8 mouse cellular contexts compared by ENCODE assay signal in the genomic region with DNA sequence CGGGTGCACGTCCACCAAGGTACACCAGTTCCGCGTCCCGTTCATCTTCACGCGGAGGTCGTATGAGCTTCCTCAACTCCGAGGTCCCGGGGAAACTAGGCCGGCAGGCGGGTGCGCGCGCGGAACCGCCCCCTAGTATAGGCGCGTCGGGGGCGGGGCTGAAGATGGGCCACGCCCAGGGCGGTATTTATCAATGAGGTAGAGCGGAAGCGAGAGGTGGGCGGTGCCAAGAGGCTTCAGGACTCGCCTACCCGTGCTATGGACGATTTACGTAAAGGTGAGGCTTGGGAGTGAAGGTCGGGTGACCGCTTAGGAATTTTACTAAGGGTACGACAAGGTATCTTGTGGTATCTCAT. TPM values are rescaled to one million over a fixed set of nuclear protein-coding genes. Genes with fewer than 3 reads are reported as not detected.
DNase-seq lines count a peak whose midpoint lies in the region; ATAC-seq and TF ChIP-seq lines count a peak whose summit lies in the region.
"Not testable (repeated sequence)": the region's sequence is repeated elsewhere in the genome, so short reads cannot be mapped to it uniquely, and the experiment has no call there.

A gene (minus strand): TSS at position 133 of the 356 bp plus-strand sequence.

- dilution Hi-C loops in CH12.LX (cut with MboI; ENCODE audit: extremely low pct_ligation_motif_present, extremely low pct_unique_long_range_greater_than_20kb, low sequenced_read_pairs): not testable (repeated sequence)

- not testable (repeated sequence) for H3K79me2 ChIP-seq in CH12.LX (replicated peaks; ENCODE audit: control insufficient read depth, extremely low read depth, insufficient read depth, poor library complexity, severe bottlenecking); myocyte (ENCODE audit: control insufficient read depth, insufficient read depth)

- not testable (repeated sequence) for H3K36me3 ChIP-seq in CH12.LX (replicated peaks in 1 of 2; ENCODE audit: control insufficient read depth in 1 of 2, insufficient read depth in 1 of 2, low read length in 1 of 2); liver, embryonic 16.5 days (ENCODE audit: control insufficient read depth, insufficient read depth); myocyte (ENCODE audit: control insufficient read depth, insufficient read depth); stomach, embryonic 15.5 days

- H3K4me3 ChIP-seq in CH12.LX (replicated peaks in 1 of 3; ENCODE audit: low read depth in 2 of 3, low read length in 2 of 3, poor library complexity in 1 of 3): peak within 1 kb of the TSS; percentile 16 to 53 (median 46)
- H3K4me3 ChIP-seq in liver, embryonic 16.5 days (ENCODE audit: low read depth, low read length): peak within 1 kb of the TSS; percentile 61
- H3K4me3 ChIP-seq in myocyte: not testable (repeated sequence)
- peak within 1 kb of the TSS; percentile 45 for H3K4me3 ChIP-seq in stomach, embryonic 15.5 days (replicated peaks)

- not testable (repeated sequence) for H3K27ac ChIP-seq in CH12.LX (ENCODE audit: insufficient read depth, low read depth)
- peak within 1 kb of the TSS; percentile 84 for H3K27ac ChIP-seq in liver, embryonic 16.5 days (ENCODE audit: low read length)
- H3K27ac ChIP-seq in stomach, embryonic 15.5 days: peak within 1 kb of the TSS; percentile 75

- not testable (repeated sequence) for H3K27me3 ChIP-seq in CH12.LX (replicated peaks); liver, embryonic 16.5 days (ENCODE audit: control insufficient read depth, insufficient read depth, low read depth, low read length); myocyte (ENCODE audit: control insufficient read depth, insufficient read depth, insufficient read length); stomach, embryonic 15.5 days (replicated peaks)

- not testable (repeated sequence) for H3ac ChIP-seq in myocyte (ENCODE audit: control insufficient read depth, insufficient read length)

- in situ Hi-C loops in CH12.LX (cut with MboI; ENCODE audit: low pct_ligation_motif_present, low pct_unique_long_range_greater_than_20kb, low sequenced_read_pairs): not testable (repeated sequence)

- WGBS in large intestine, adult 2 months: under 1% methylated on average over 21 of the region's 33 CpGs
- WGBS in liver, embryonic 16.5 days (ENCODE audit: insufficient replicate concordance): 0% methylated on average over 16 of the region's 33 CpGs
- 0% methylated on average over 19 of the region's 33 CpGs for WGBS in stomach, embryonic 15.5 days

- ATAC-seq in hematopoietic stem cell, adult 5-6 weeks (replicated peaks in 1 of 2; ENCODE audit: insufficient read depth in 1 of 2, low FRiP score in 2 of 2, low TSS enrichment in 1 of 2, low read depth in 1 of 2, poor library complexity in 2 of 2, severe bottlenecking in 2 of 2): peak; percentile 91 to 93
- ATAC-seq in liver, embryonic 16.5 days (ENCODE audit: low read depth): peak; percentile 93
- ATAC-seq in stomach, embryonic 15.5 days (ENCODE audit: insufficient read depth, low FRiP score, low read depth): peak; percentile 92

- peak within 1 kb of the TSS; percentile 88 for H3K4me2 ChIP-seq in CH12.LX (ENCODE audit: insufficient read depth, low read depth, poor library complexity, severe bottlenecking)
- peak within 1 kb of the TSS; percentile 79 for H3K4me2 ChIP-seq in liver, embryonic 16.5 days (ENCODE audit: low read depth, low read length)
- peak within 1 kb of the TSS; percentile 56 for H3K4me2 ChIP-seq in myocyte (ENCODE audit: low read depth)
- H3K4me2 ChIP-seq in stomach, embryonic 15.5 days: peak within 1 kb of the TSS; percentile 71

- not testable (repeated sequence) for TF ChIP-seq POLR2A in CH12.LX (IDR thresholded peaks at IDR 0.05; ENCODE audit: low read depth, low read length); myocyte (IDR thresholded peaks at IDR 0.05; ENCODE audit: insufficient read length, low read depth)

- not testable (repeated sequence) for TF ChIP-seq RAD21 in CH12.LX (IDR thresholded peaks at IDR 0.05; ENCODE audit: low read depth, low read length)

- peaks cover 4 to 16% of the 10 kb centered on the region in 2 experiments for H3K4me1 ChIP-seq in CH12.LX (ENCODE audit: control insufficient read depth in 1 of 2, insufficient read depth in 2 of 2)
- peaks cover 15% of the 10 kb centered on the region for H3K4me1 ChIP-seq in liver, embryonic 16.5 days (ENCODE audit: control insufficient read depth, low read depth, low read length)
- H3K4me1 ChIP-seq in stomach, embryonic 15.5 days: not testable (repeated sequence)

- TF ChIP-seq CTCF in CH12.LX (conservative IDR thresholded peaks at IDR 0.05 in 1 of 2, IDR thresholded peaks at IDR 0.05 in 1 of 2; ENCODE audit: low read depth in 2 of 2, low read length in 2 of 2): not testable (repeated sequence)

- not testable (repeated sequence) for H3K9me3 ChIP-seq in CH12.LX (replicated peaks; ENCODE audit: low read length); liver, embryonic 16.5 days (replicated peaks; ENCODE audit: control insufficient read depth, low read length); stomach, embryonic 15.5 days

- not testable (repeated sequence) for DNase-seq in CH12.LX (ENCODE audit: extremely low read depth); large intestine, adult 2 months (ENCODE audit: low read depth, low spot score)
- DNase-seq in cerebellum, adult 9-11 months: peak; percentile 74
- peak; percentile 11 to 35 for DNase-seq in frontal cortex, postnatal 36 days (ENCODE audit: low spot score in 2 of 2)

- H3K9ac ChIP-seq in CH12.LX (ENCODE audit: insufficient read depth, low read depth): not testable (repeated sequence)
- H3K9ac ChIP-seq in liver, embryonic 16.5 days (ENCODE audit: low read depth, low read length): peak within 1 kb of the TSS; percentile 66
- 0 out of 2 replicates have a peak within 1 kb of the TSS, but pooled peaks have one; percentile 34 for H3K9ac ChIP-seq in stomach, embryonic 15.5 days

- not testable (repeated sequence) for TF ChIP-seq EP300 in CH12.LX (IDR thresholded peaks at IDR 0.05; ENCODE audit: low read length)

TF ChIP-seq in CH12.LX, 34 proteins besides CTCF, POLR2A, EP300 and RAD21:
- TF ChIP-seq NRF1 (IDR thresholded peaks at IDR 0.05; ENCODE audit: low read depth, low read length): peak; percentile 19; the same call in 1 of the 2 replicates
TF ChIP-seq in CH12.LX: peak in this region for 1; not testable (repeated sequence) for 33.

RNA-seq across cellular contexts. Expression of the gene that starts here (rescaled TPM):
- total RNA-seq in CH12.LX (2012; rRNA removed): 3.4 and 4.0 TPM in 2 replicates
- total RNA-seq in CH12.LX (2014; rRNA removed): 7.4 and 7.7 TPM in 2 replicates
- polyA plus RNA-seq in CH12.LX (2012; ENCODE audit: insufficient read length, low read depth): 7.2 and 7.5 TPM in 2 replicates
- total RNA-seq in hematopoietic stem cell, adult 5-6 weeks (2017): 4.6 and 17.6 TPM in 2 replicates
- polyA plus RNA-seq in large intestine, adult 2 months (2012; rRNA removed): 25.5 and 34.4 TPM in 2 replicates
- polyA plus RNA-seq in liver, embryonic 16.5 days (2015; fragmentation: Nextera tagmentation; extraction: Ambion mirVana): 13.2 and 13.3 TPM in 2 replicates
- polyA plus RNA-seq in myocyte (2012; fragmentation: generic; extraction: Trizol): 3.5 TPM
- polyA plus RNA-seq in stomach, embryonic 15.5 days (2015; fragmentation: Nextera tagmentation; extraction: Ambion mirVana): 12.8 and 13.7 TPM in 2 replicates
